Comparison of ENCODE assay signal across 17 mouse cellular contexts in the genomic region with DNA sequence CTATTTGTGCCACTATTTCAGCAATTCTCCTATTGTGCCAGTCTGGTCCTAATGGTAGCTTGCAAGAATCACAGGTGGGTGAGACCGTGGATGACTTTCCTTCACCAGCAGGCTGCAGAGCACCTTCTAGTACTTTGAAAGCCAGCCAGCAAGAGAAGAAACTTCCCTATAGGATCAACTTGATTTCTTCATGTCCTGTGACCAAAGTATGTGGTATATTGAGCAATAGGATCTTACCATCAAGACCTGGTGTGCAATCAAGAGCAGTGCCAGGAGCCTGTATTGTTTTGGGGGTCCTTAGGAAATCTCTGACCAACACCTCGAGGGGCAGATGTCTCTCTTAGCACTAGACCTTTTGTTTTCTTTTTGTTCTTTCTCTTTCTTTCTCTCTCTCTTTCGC.
A peak's percentile ranks its signal among the peaks of the same experiment; 100 is the strongest.
DNase-seq lines count a peak whose midpoint lies in the region; ATAC-seq and TF ChIP-seq lines count a peak whose summit lies in the region.
"Had no signal": no experiment of that assay in that cellular context is flagged by ENCODE, and none has a peak within 500 bp of the region (broad histone marks: within the 10 kb centered on the region; RNA-seq: fewer than 3 reads in every experiment).

No protein-coding gene starts in this region.

- H3K9me3 ChIP-seq in liver, postnatal 0 days (ENCODE audit: low read length) = no peaks in the 10 kb centered on the region
- H3K9me3 ChIP-seq in liver, embryonic 11.5 days (ENCODE audit: control insufficient read depth, low read length) = no peaks in the 10 kb centered on the region
- no peaks in the 10 kb centered on the region for H3K9me3 ChIP-seq in midbrain, postnatal 0 days (ENCODE audit: low read length)
- H3K9me3 ChIP-seq: embryonic facial prominence, embryonic 10.5 days; heart, embryonic 12.5 days; hindbrain, embryonic 15.5 days had no signal

- no peak overlapping the region for H3K9ac ChIP-seq in liver, postnatal 0 days (replicated peaks)
- no peak overlapping the region for H3K9ac ChIP-seq in liver, embryonic 11.5 days (ENCODE audit: low read depth, low read length)
- H3K9ac ChIP-seq in midbrain, postnatal 0 days (replicated peaks; ENCODE audit: low read length, poor library complexity, severe bottlenecking) = no peak overlapping the region
- H3K9ac ChIP-seq: heart, embryonic 12.5 days; hindbrain, embryonic 15.5 days had no signal

- no peak overlapping the region for H3K4me2 ChIP-seq in liver, postnatal 0 days (ENCODE audit: low read depth, low read length)
- H3K4me2 ChIP-seq in liver, embryonic 11.5 days = no peak overlapping the region
- H3K4me2 ChIP-seq in myocyte (ENCODE audit: low read depth) = no peak overlapping the region
- H3K4me2 ChIP-seq in midbrain, postnatal 0 days (ENCODE audit: low read depth, low read length, poor library complexity, severe bottlenecking) = no peak overlapping the region
- H3K4me2 ChIP-seq: heart, embryonic 12.5 days; hindbrain, embryonic 15.5 days had no signal

- no peak overlapping the region for H3K27ac ChIP-seq in liver, postnatal 0 days (ENCODE audit: low read depth)
- no peak overlapping the region for H3K27ac ChIP-seq in liver, embryonic 11.5 days (ENCODE audit: low read depth, low read length)
- no peak overlapping the region for H3K27ac ChIP-seq in midbrain, postnatal 0 days (ENCODE audit: low read depth, low read length)
- H3K27ac ChIP-seq: embryonic facial prominence, embryonic 10.5 days; hindbrain, embryonic 15.5 days had no signal

- DNase-seq in liver, postnatal 0 days = no peak
- no peak for DNase-seq in liver, embryonic 11.5 days (ENCODE audit: low spot score)
- no peak for DNase-seq in thymus, postnatal 0 days (ENCODE audit: low spot score)
- DNase-seq in midbrain, postnatal 0 days (ENCODE audit: low spot score) = no peak
- DNase-seq in spleen, postnatal 36 days (ENCODE audit: low spot score in 2 of 2) = no peak
- DNase-seq: adrenal gland, adult 8-10 months; cerebellum, adult 11-12 months; cerebellum, adult 9-11 months; cerebellum, postnatal 36 days; heart, postnatal 36 days had no signal

- no peaks in the 10 kb centered on the region; the same call in 1 of the 2 replicates for H3K36me3 ChIP-seq in liver, postnatal 0 days (replicated peaks; ENCODE audit: insufficient read depth, low read length)
- no peaks in the 10 kb centered on the region for H3K36me3 ChIP-seq in liver, embryonic 11.5 days (ENCODE audit: control insufficient read depth, insufficient read depth, low read length)
- H3K36me3 ChIP-seq in C2C12 (ENCODE audit: control insufficient read depth, insufficient read depth) = no peaks in the 10 kb centered on the region
- no peaks in the 10 kb centered on the region for H3K36me3 ChIP-seq in myocyte (ENCODE audit: control insufficient read depth, insufficient read depth)
- no peaks in the 10 kb centered on the region for H3K36me3 ChIP-seq in midbrain, postnatal 0 days (ENCODE audit: insufficient read depth, low read length)
- H3K36me3 ChIP-seq: embryonic facial prominence, embryonic 10.5 days; heart, embryonic 12.5 days; hindbrain, embryonic 15.5 days had no signal

- H3K4me3 ChIP-seq in liver, postnatal 0 days (ENCODE audit: low read depth, low read length) = no peak overlapping the region
- H3K4me3 ChIP-seq in liver, embryonic 11.5 days (ENCODE audit: low read depth, low read length) = no peak overlapping the region
- no peak overlapping the region for H3K4me3 ChIP-seq in C2C12 (ENCODE audit: insufficient read depth, poor library complexity, severe bottlenecking)
- no peak overlapping the region for H3K4me3 ChIP-seq in myocyte
- H3K4me3 ChIP-seq in midbrain, postnatal 0 days (ENCODE audit: low read depth, low read length) = no peak overlapping the region
- H3K4me3 ChIP-seq: embryonic facial prominence, embryonic 10.5 days; heart, embryonic 12.5 days; hindbrain, embryonic 15.5 days had no signal

- H3K79me2 ChIP-seq in C2C12 (ENCODE audit: control insufficient read depth, insufficient read depth) (no peaks in the 10 kb centered on the region), myocyte (ENCODE audit: control insufficient read depth, insufficient read depth) (no peaks in the 10 kb centered on the region)

- TF ChIP-seq POLR2A in myocyte (IDR thresholded peaks at IDR 0.05; ENCODE audit: insufficient read length, low read depth) = no peak

- H3ac ChIP-seq in C2C12 (ENCODE audit: control insufficient read depth, insufficient read length, low read depth) = no peak overlapping the region
- no peak overlapping the region for H3ac ChIP-seq in myocyte (ENCODE audit: control insufficient read depth, insufficient read length)

- TF ChIP-seq EP300 in liver, postnatal 0 days (IDR thresholded peaks at IDR 0.05; ENCODE audit: low read depth) = peak; percentile 42; the same call in 1 of the 2 replicates

- no peaks in the 10 kb centered on the region for H3K27me3 ChIP-seq in liver, postnatal 0 days (ENCODE audit: insufficient read depth, low read length)
- H3K27me3 ChIP-seq in liver, embryonic 11.5 days (replicated peaks; ENCODE audit: control insufficient read depth, insufficient read depth, low read length) = no peaks in the 10 kb centered on the region
- no peaks in the 10 kb centered on the region for H3K27me3 ChIP-seq in C2C12 (ENCODE audit: control insufficient read depth, insufficient read depth, insufficient read length)
- H3K27me3 ChIP-seq in myocyte (ENCODE audit: control insufficient read depth, insufficient read depth, insufficient read length) = no peaks in the 10 kb centered on the region
- H3K27me3 ChIP-seq in midbrain, postnatal 0 days (ENCODE audit: insufficient read depth, low read length) = no peaks in the 10 kb centered on the region
- H3K27me3 ChIP-seq: heart, embryonic 12.5 days; hindbrain, embryonic 15.5 days had no signal

- no peak for TF ChIP-seq CTCF in liver, postnatal 0 days (IDR thresholded peaks at IDR 0.05; ENCODE audit: low read depth)
- TF ChIP-seq CTCF in C2C12 (IDR thresholded peaks at IDR 0.05; ENCODE audit: control insufficient read depth, insufficient read depth, insufficient read length) = no peak
- TF ChIP-seq CTCF in midbrain, postnatal 0 days (IDR thresholded peaks at IDR 0.05) = no peak

- peaks cover 6% of the 10 kb centered on the region; the same call in 1 of the 2 replicates for H3K4me1 ChIP-seq in liver, postnatal 0 days (ENCODE audit: insufficient read depth)
- peaks cover 4% of the 10 kb centered on the region; the same call in 1 of the 2 replicates for H3K4me1 ChIP-seq in liver, embryonic 11.5 days (replicated peaks; ENCODE audit: control insufficient read depth, insufficient read depth, low read length)
- H3K4me1 ChIP-seq in midbrain, postnatal 0 days (ENCODE audit: insufficient read depth, low read length) = no peaks in the 10 kb centered on the region

- WGBS in liver, postnatal 0 days (ENCODE audit: insufficient replicate concordance) = 64% methylated on average over 3 of the region's 3 CpGs
- 66% methylated on average over 3 of the region's 3 CpGs for WGBS in liver, embryonic 11.5 days
- WGBS in midbrain, postnatal 0 days = 82% methylated on average over 3 of the region's 3 CpGs

- H3K79me3 ChIP-seq in C2C12 (ENCODE audit: low read depth) = no peaks in the 10 kb centered on the region

- ATAC-seq in liver, postnatal 0 days = no peak
- ATAC-seq in liver, embryonic 11.5 days (replicated peaks; ENCODE audit: low FRiP score) = no peak
- peak; percentile 98 for ATAC-seq in granulocyte monocyte progenitor cell, adult 5-6 weeks (replicated peaks; ENCODE audit: poor library complexity, severe bottlenecking)
- ATAC-seq in midbrain, postnatal 0 days (ENCODE audit: low FRiP score) = no peak
- ATAC-seq: forebrain, embryonic 14.5 days had no signal

TF ChIP-seq in C2C12, 6 proteins besides CTCF, POLR2A, EP300 and RAD21:
- no peak for TF ChIP-seq USF1 (IDR thresholded peaks at IDR 0.05; ENCODE audit: low read depth)
- TF ChIP-seq CEBPB (IDR thresholded peaks at IDR 0.05; ENCODE audit: low read depth) = peak; percentile 55
TF ChIP-seq in C2C12: peak in this region for 1.

TF ChIP-seq in myocyte, 11 proteins besides CTCF, POLR2A, EP300 and RAD21:
- TF ChIP-seq SRF (IDR thresholded peaks at IDR 0.05; ENCODE audit: control insufficient read depth, insufficient read length, low read depth) (no peak), CEBPB (IDR thresholded peaks at IDR 0.05; ENCODE audit: insufficient read depth, poor library complexity, severe bottlenecking) (0 out of 2 replicates have a peak, but pooled peaks have one; percentile 25)
TF ChIP-seq in myocyte: peak in this region for 1.
